Mouse (Mus musculus): ENCODE data around the gene AI481877. TPM values are rescaled to one million over a fixed set of nuclear protein-coding genes. Genes with fewer than 3 reads are reported as not detected.

The AI481877 gene
- polyA plus RNA-seq, 1 experiment = 1.0 TPM

DNA sequence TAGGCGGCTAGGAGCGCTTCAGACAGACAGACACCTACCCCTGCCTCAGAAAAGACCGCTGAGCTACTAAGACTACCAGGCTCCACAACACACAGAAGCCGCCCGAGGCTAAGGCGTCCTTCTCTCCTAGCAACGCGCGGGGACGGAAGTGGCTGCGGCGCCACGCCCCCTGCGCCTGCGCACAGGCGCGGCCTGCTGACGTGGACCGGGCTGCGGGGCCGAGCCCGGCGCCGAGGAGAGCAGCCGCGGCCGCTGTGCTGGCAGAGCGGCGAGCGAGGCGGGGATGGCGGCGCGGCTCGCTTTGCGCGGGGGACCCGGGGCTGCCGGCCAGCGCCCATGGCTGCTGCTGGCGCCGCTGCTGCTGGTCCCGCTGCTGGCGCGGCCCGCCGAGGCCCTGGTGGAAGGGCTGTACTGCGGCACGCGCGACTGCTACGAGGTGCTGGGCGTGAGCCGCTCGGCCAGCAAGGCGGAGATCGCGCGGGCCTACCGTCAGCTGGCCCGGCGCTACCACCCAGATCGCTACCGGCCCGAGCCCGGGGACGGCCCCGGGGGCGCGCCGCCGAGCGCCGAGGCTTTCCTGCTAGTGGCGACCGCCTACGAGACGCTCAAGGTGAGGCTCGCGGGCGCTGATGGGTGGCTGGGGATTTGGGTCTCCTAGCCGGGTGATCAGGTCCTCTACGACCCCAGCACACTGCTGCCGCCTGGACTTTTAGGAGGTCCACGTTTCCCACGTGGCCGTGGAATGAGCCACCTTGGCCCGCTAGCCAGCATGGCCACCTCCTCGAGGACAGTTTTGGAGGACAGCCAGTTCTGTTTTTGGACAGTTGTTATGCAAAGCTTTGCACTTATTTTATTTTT lies 135.6 kb downstream of the AI481877 start, which contains the start of gene Gm20503:
Gene Gm20503 (plus strand): TSS at position 263 of the 858 bp plus-strand sequence.
- TF ChIP-seq CTCF (IDR thresholded peaks at IDR 0.05; ENCODE audit: low read depth, low read length) (no peak), POLR2A (IDR thresholded peaks at IDR 0.05; ENCODE audit: insufficient read depth, low read length) (no peak)
- H3K4me1 ChIP-seq (ENCODE audit: control insufficient read depth, insufficient read depth, low read length) = no peaks in the 10 kb centered on the region
- no peaks in the 10 kb centered on the region for H3K27me3 ChIP-seq (ENCODE audit: control insufficient read depth, insufficient read depth, low read length, poor library complexity, severe bottlenecking)
- H3K4me3 ChIP-seq (ENCODE audit: low read depth, low read length) = peak within 1 kb of the TSS; percentile 82
- H3K9ac ChIP-seq (ENCODE audit: low read depth, poor library complexity, severe bottlenecking) = peak within 1 kb of the TSS; percentile 79
- H3K27ac ChIP-seq (ENCODE audit: insufficient read depth, low read length) = no peak within 1 kb of the TSS
- H3K9me3 ChIP-seq (replicated peaks; ENCODE audit: control insufficient read depth, insufficient read depth, low read length, poor library complexity, severe bottlenecking) = no peaks in the 10 kb centered on the region
- no peaks in the 10 kb centered on the region for H3K36me3 ChIP-seq (ENCODE audit: control insufficient read depth, insufficient read depth, low read length, poor library complexity, severe bottlenecking)

GRCm38 (mm10) chr4:59000614-59001013 lies 138.2 kb downstream of the AI481877 start:
- H3K27me3 ChIP-seq (ENCODE audit: control insufficient read depth, insufficient read depth, low read length, poor library complexity, severe bottlenecking) = no peaks in the 10 kb centered on the region
- no peaks in the 10 kb centered on the region for H3K9me3 ChIP-seq (replicated peaks; ENCODE audit: control insufficient read depth, insufficient read depth, low read length, poor library complexity, severe bottlenecking)
- no peaks in the 10 kb centered on the region for H3K4me1 ChIP-seq (ENCODE audit: control insufficient read depth, insufficient read depth, low read length)
- no peak overlapping the region for H3K27ac ChIP-seq (ENCODE audit: insufficient read depth, low read length)
- H3K36me3 ChIP-seq (ENCODE audit: control insufficient read depth, insufficient read depth, low read length, poor library complexity, severe bottlenecking) = no peaks in the 10 kb centered on the region
- TF ChIP-seq POLR2A (IDR thresholded peaks at IDR 0.05; ENCODE audit: insufficient read depth, low read length) (no peak), CTCF (IDR thresholded peaks at IDR 0.05; ENCODE audit: low read depth, low read length) (peak; percentile 54), EP300 (IDR thresholded peaks at IDR 0.05; ENCODE audit: insufficient read depth, low read depth, low read length) (no peak)
- no peak overlapping the region for H3K9ac ChIP-seq (ENCODE audit: low read depth, poor library complexity, severe bottlenecking)
- no peak overlapping the region for H3K4me3 ChIP-seq (ENCODE audit: low read depth, low read length)

- H3K9ac ChIP-seq (ENCODE audit: low read depth, poor library complexity, severe bottlenecking) = no peak overlapping the region
- no peaks in the 10 kb centered on the region for H3K9me3 ChIP-seq (replicated peaks; ENCODE audit: control insufficient read depth, insufficient read depth, low read length, poor library complexity, severe bottlenecking)
- no peaks in the 10 kb centered on the region for H3K36me3 ChIP-seq (ENCODE audit: control insufficient read depth, insufficient read depth, low read length, poor library complexity, severe bottlenecking)
- H3K4me3 ChIP-seq (ENCODE audit: low read depth, low read length) = no peak overlapping the region
- H3K4me1 ChIP-seq (ENCODE audit: control insufficient read depth, insufficient read depth, low read length) = peaks cover 3% of the 10 kb centered on the region
- TF ChIP-seq POLR2A (IDR thresholded peaks at IDR 0.05; ENCODE audit: insufficient read depth, low read length) (no peak), EP300 (IDR thresholded peaks at IDR 0.05; ENCODE audit: insufficient read depth, low read depth, low read length) (no peak), CTCF (IDR thresholded peaks at IDR 0.05; ENCODE audit: low read depth, low read length) (peak; percentile 73)
- no peaks in the 10 kb centered on the region for H3K27me3 ChIP-seq (ENCODE audit: control insufficient read depth, insufficient read depth, low read length, poor library complexity, severe bottlenecking)
- H3K27ac ChIP-seq (ENCODE audit: insufficient read depth, low read length) = no peak overlapping the region
Observed at GRCm38 (mm10) chr4:58999686-59000085, 139.1 kb downstream of the AI481877 start.

- peaks cover 3% of the 10 kb centered on the region for H3K4me1 ChIP-seq (ENCODE audit: control insufficient read depth, insufficient read depth, low read length)
Observed at GRCm38 (mm10) chr4:58998688-58999087, 140.1 kb downstream of the AI481877 start.

GRCm38 (mm10) chr4:58997081-58997480 lies 141.7 kb downstream of the AI481877 start:
- no peaks in the 10 kb centered on the region for H3K27me3 ChIP-seq (ENCODE audit: control insufficient read depth, insufficient read depth, low read length, poor library complexity, severe bottlenecking)
- no peak overlapping the region for H3K4me3 ChIP-seq (ENCODE audit: low read depth, low read length)
- no peak for TF ChIP-seq CTCF (IDR thresholded peaks at IDR 0.05; ENCODE audit: low read depth, low read length)
- H3K9me3 ChIP-seq (replicated peaks; ENCODE audit: control insufficient read depth, insufficient read depth, low read length, poor library complexity, severe bottlenecking) = no peaks in the 10 kb centered on the region
- H3K9ac ChIP-seq (ENCODE audit: low read depth, poor library complexity, severe bottlenecking) = no peak overlapping the region
- peaks cover 3% of the 10 kb centered on the region for H3K4me1 ChIP-seq (ENCODE audit: control insufficient read depth, insufficient read depth, low read length)
- H3K36me3 ChIP-seq (ENCODE audit: control insufficient read depth, insufficient read depth, low read length, poor library complexity, severe bottlenecking) = no peaks in the 10 kb centered on the region
- H3K27ac ChIP-seq (ENCODE audit: insufficient read depth, low read length) = no peak overlapping the region

More at GRCm38 (mm10) chr4:58998688-58999087, 140.1 kb downstream of the AI481877 start:
- Histone ChIP-seq H3K9me3 (replicated peaks; ENCODE audit: control insufficient read depth, insufficient read depth, low read length, poor library complexity, severe bottlenecking) (no peaks in the 10 kb centered on the region), H3K36me3 (ENCODE audit: control insufficient read depth, insufficient read depth, low read length, poor library complexity, severe bottlenecking) (no peaks in the 10 kb centered on the region), H3K9ac (ENCODE audit: low read depth, poor library complexity, severe bottlenecking) (no peak overlapping the region), H3K4me3 (ENCODE audit: low read depth, low read length) (no peak overlapping the region), H3K27me3 (ENCODE audit: control insufficient read depth, insufficient read depth, low read length, poor library complexity, severe bottlenecking) (no peaks in the 10 kb centered on the region), H3K27ac (ENCODE audit: insufficient read depth, low read length) (no peak overlapping the region)
- TF ChIP-seq CTCF (IDR thresholded peaks at IDR 0.05; ENCODE audit: low read depth, low read length) (no peak), POLR2A (IDR thresholded peaks at IDR 0.05; ENCODE audit: insufficient read depth, low read length) (no peak), EP300 (IDR thresholded peaks at IDR 0.05; ENCODE audit: insufficient read depth, low read depth, low read length) (no peak)

- H3K4me3 ChIP-seq (ENCODE audit: low read depth, low read length) = no peak overlapping the region
- no peaks in the 10 kb centered on the region for H3K9me3 ChIP-seq (replicated peaks; ENCODE audit: control insufficient read depth, insufficient read depth, low read length, poor library complexity, severe bottlenecking)
- H3K9ac ChIP-seq (ENCODE audit: low read depth, poor library complexity, severe bottlenecking) = no peak overlapping the region
- H3K36me3 ChIP-seq (ENCODE audit: control insufficient read depth, insufficient read depth, low read length, poor library complexity, severe bottlenecking) = no peaks in the 10 kb centered on the region
- peaks cover 3% of the 10 kb centered on the region for H3K4me1 ChIP-seq (ENCODE audit: control insufficient read depth, insufficient read depth, low read length)
- no peak overlapping the region for H3K27ac ChIP-seq (ENCODE audit: insufficient read depth, low read length)
- 0 out of 2 replicates have a peak, but pooled peaks have one; percentile 11 for TF ChIP-seq EP300 (IDR thresholded peaks at IDR 0.05; ENCODE audit: insufficient read depth, low read depth, low read length)
- TF ChIP-seq CTCF (IDR thresholded peaks at IDR 0.05; ENCODE audit: low read depth, low read length) = no peak
- no peak for TF ChIP-seq POLR2A (IDR thresholded peaks at IDR 0.05; ENCODE audit: insufficient read depth, low read length)
- no peaks in the 10 kb centered on the region for H3K27me3 ChIP-seq (ENCODE audit: control insufficient read depth, insufficient read depth, low read length, poor library complexity, severe bottlenecking)
Observed at GRCm38 (mm10) chr4:58995251-58995693, 143.5 kb downstream of the AI481877 start.
